Mouse (Mus musculus): ENCODE measurements at regions not wholly inside any gene's neighbourhood (a gene's known extent, or its start where the extent isn't known, plus 50 kb on each side); places are given as distances from the start of the nearest gene placed in this dataset.

GRCm38 (mm10) chr10:100152821-100153220, 137.4 kb downstream of the Kitl start:
- no peaks in the 10 kb centered on the region for H3K9me3 ChIP-seq
- no peaks in the 10 kb centered on the region for H3K36me3 ChIP-seq
- no peak overlapping the region for H3K27ac ChIP-seq (replicated peaks)
- no peak for ATAC-seq (ENCODE audit: extremely low read depth, insufficient number of reproducible peaks, low FRiP score, low TSS enrichment)
- H3K4me2 ChIP-seq: no peak overlapping the region
- H3K4me3 ChIP-seq: no peak overlapping the region
- 0 out of 2 replicates have a peak, but pooled peaks cover 3% of the 10 kb centered on the region for H3K4me1 ChIP-seq
- WGBS: 45% methylated on average over 5 of the region's 5 CpGs
- H3K27me3 ChIP-seq (replicated peaks): no peaks in the 10 kb centered on the region
- no peak overlapping the region for H3K9ac ChIP-seq

- H3K27me3 ChIP-seq (replicated peaks): no peaks in the 10 kb centered on the region
- WGBS: 78% methylated on average over 3 of the region's 3 CpGs
- H3K9ac ChIP-seq: no peak overlapping the region
- no peak overlapping the region for H3K4me3 ChIP-seq
- H3K36me3 ChIP-seq: no peaks in the 10 kb centered on the region
- no peak overlapping the region for H3K27ac ChIP-seq (replicated peaks)
- H3K9me3 ChIP-seq: no peaks in the 10 kb centered on the region
- H3K4me1 ChIP-seq: 0 out of 2 replicates have a peak, but pooled peaks cover 3% of the 10 kb centered on the region
- no peak overlapping the region for H3K4me2 ChIP-seq
- ATAC-seq (ENCODE audit: extremely low read depth, insufficient number of reproducible peaks, low FRiP score, low TSS enrichment): no peak
Observed at GRCm38 (mm10) chr10:100153311-100153710, 137.9 kb downstream of the Kitl start.

GRCm38 (mm10) chr10:100155566-100155965, 140.1 kb downstream of the Kitl start:
- Histone ChIP-seq H3K4me2 (no peak overlapping the region), H3K4me1 (peaks cover 15% of the 10 kb centered on the region), H3K27me3 (replicated peaks) (no peaks in the 10 kb centered on the region), H3K9me3 (no peaks in the 10 kb centered on the region), H3K9ac (no peak overlapping the region), H3K36me3 (no peaks in the 10 kb centered on the region), H3K4me3 (no peak overlapping the region), H3K27ac (replicated peaks) (no peak overlapping the region)
- no peak for ATAC-seq (ENCODE audit: extremely low read depth, insufficient number of reproducible peaks, low FRiP score, low TSS enrichment)
- WGBS: 73% methylated on average over 2 of the region's 2 CpGs

- H3K36me3 ChIP-seq: no peaks in the 10 kb centered on the region
- 28% methylated on average over 14 of the region's 14 CpGs for WGBS
- no peak for ATAC-seq (ENCODE audit: extremely low read depth, insufficient number of reproducible peaks, low FRiP score, low TSS enrichment)
- peak overlapping the region; percentile 59 for H3K4me2 ChIP-seq
- peak overlapping the region; percentile 53 for H3K9ac ChIP-seq
- H3K4me1 ChIP-seq: peaks cover 20% of the 10 kb centered on the region
- no peaks in the 10 kb centered on the region for H3K9me3 ChIP-seq
- H3K27ac ChIP-seq (replicated peaks): peak overlapping the region; percentile 83
- no peaks in the 10 kb centered on the region for H3K27me3 ChIP-seq (replicated peaks)
- H3K4me3 ChIP-seq: peak overlapping the region; percentile 28
Observed at GRCm38 (mm10) chr10:100159843-100160531, 144.6 kb downstream of the Kitl start.

GRCm38 (mm10) chr10:100160532-100160852, 145.1 kb downstream of the Kitl start:
- no peak overlapping the region for H3K9ac ChIP-seq
- no peaks in the 10 kb centered on the region for H3K36me3 ChIP-seq
- no peaks in the 10 kb centered on the region for H3K9me3 ChIP-seq
- H3K4me2 ChIP-seq: peak overlapping the region; percentile 59
- peaks cover 20% of the 10 kb centered on the region for H3K4me1 ChIP-seq
- H3K4me3 ChIP-seq: peak overlapping the region; percentile 28; the same call in 1 of the 2 replicates
- H3K27me3 ChIP-seq (replicated peaks): no peaks in the 10 kb centered on the region
- 43% methylated on average over 4 of the region's 4 CpGs for WGBS
- peak overlapping the region; percentile 83 for H3K27ac ChIP-seq (replicated peaks)
- no peak for ATAC-seq (ENCODE audit: extremely low read depth, insufficient number of reproducible peaks, low FRiP score, low TSS enrichment)

GRCm38 (mm10) chr10:100161117-100161516, 145.7 kb downstream of the Kitl start:
- ATAC-seq (ENCODE audit: extremely low read depth, insufficient number of reproducible peaks, low FRiP score, low TSS enrichment): no peak
- 37% methylated on average over 3 of the region's 3 CpGs for WGBS
- no peak overlapping the region for H3K4me3 ChIP-seq
- H3K4me1 ChIP-seq: peaks cover 20% of the 10 kb centered on the region
- no peaks in the 10 kb centered on the region for H3K9me3 ChIP-seq
- no peaks in the 10 kb centered on the region for H3K27me3 ChIP-seq (replicated peaks)
- no peak overlapping the region for H3K4me2 ChIP-seq
- no peaks in the 10 kb centered on the region for H3K36me3 ChIP-seq
- no peak overlapping the region for H3K9ac ChIP-seq
- peak overlapping the region; percentile 83 for H3K27ac ChIP-seq (replicated peaks)

- ATAC-seq (ENCODE audit: extremely low read depth, insufficient number of reproducible peaks, low FRiP score, low TSS enrichment): no peak
- WGBS: 72% methylated on average over 1 of the region's 1 CpGs
- Histone ChIP-seq H3K9ac (no peak overlapping the region), H3K4me3 (no peak overlapping the region), H3K27ac (replicated peaks) (no peak overlapping the region), H3K4me2 (no peak overlapping the region), H3K4me1 (peaks cover 16% of the 10 kb centered on the region), H3K36me3 (no peaks in the 10 kb centered on the region), H3K27me3 (replicated peaks) (no peaks in the 10 kb centered on the region), H3K9me3 (no peaks in the 10 kb centered on the region)
Observed at GRCm38 (mm10) chr10:100164526-100164925, 149.1 kb downstream of the Kitl start.

GRCm38 (mm10) chr10:100170836-100171235, 155.4 kb downstream of the Kitl start:
- H3K4me2 ChIP-seq: no peak overlapping the region

GRCm38 (mm10) chr10:100197673-100198072, 137.8 kb upstream of the Gm4301 start:
- H3K27me3 ChIP-seq (replicated peaks): no peaks in the 10 kb centered on the region
- no peaks in the 10 kb centered on the region for H3K9me3 ChIP-seq
- peaks cover 6% of the 10 kb centered on the region; the same call in 1 of the 2 replicates for H3K4me1 ChIP-seq
- no peak overlapping the region for H3K4me2 ChIP-seq
- no peak for ATAC-seq (ENCODE audit: extremely low read depth, insufficient number of reproducible peaks, low FRiP score, low TSS enrichment)
- no peak overlapping the region for H3K9ac ChIP-seq
- no peak overlapping the region for H3K4me3 ChIP-seq
- H3K27ac ChIP-seq (replicated peaks): no peak overlapping the region
- H3K36me3 ChIP-seq: no peaks in the 10 kb centered on the region

More at GRCm38 (mm10) chr10:100170836-100171235, 155.4 kb downstream of the Kitl start:
- H3K27ac ChIP-seq (replicated peaks): no peak overlapping the region
- no peaks in the 10 kb centered on the region for H3K4me1 ChIP-seq
- H3K9ac ChIP-seq: no peak overlapping the region
- ATAC-seq (ENCODE audit: extremely low read depth, insufficient number of reproducible peaks, low FRiP score, low TSS enrichment): no peak
- H3K9me3 ChIP-seq: no peaks in the 10 kb centered on the region
- H3K27me3 ChIP-seq (replicated peaks): no peaks in the 10 kb centered on the region
- no peak overlapping the region for H3K4me3 ChIP-seq
- no peaks in the 10 kb centered on the region for H3K36me3 ChIP-seq

GRCm38 (mm10) chr10:100199090-100199690, 136.3 kb upstream of the Gm4301 start:
- Histone ChIP-seq H3K4me2 (no peak overlapping the region), H3K9me3 (no peaks in the 10 kb centered on the region), H3K27me3 (replicated peaks) (no peaks in the 10 kb centered on the region), H3K4me3 (no peak overlapping the region), H3K4me1 (peaks cover 6% of the 10 kb centered on the region; the same call in 1 of the 2 replicates), H3K27ac (replicated peaks) (no peak overlapping the region), H3K36me3 (no peaks in the 10 kb centered on the region), H3K9ac (no peak overlapping the region)
- 50% methylated on average over 8 of the region's 8 CpGs for WGBS
- ATAC-seq (ENCODE audit: extremely low read depth, insufficient number of reproducible peaks, low FRiP score, low TSS enrichment): no peak

GRCm38 (mm10) chr10:100200431-100200830, 135.0 kb upstream of the Gm4301 start:
- H3K9me3 ChIP-seq: no peaks in the 10 kb centered on the region
- H3K4me2 ChIP-seq: peak overlapping the region; percentile 47
- ATAC-seq (ENCODE audit: extremely low read depth, insufficient number of reproducible peaks, low FRiP score, low TSS enrichment): no peak
- no peaks in the 10 kb centered on the region for H3K36me3 ChIP-seq
- H3K27ac ChIP-seq (replicated peaks): no peak overlapping the region
- H3K4me1 ChIP-seq: peaks cover 6% of the 10 kb centered on the region; the same call in 1 of the 2 replicates
- 16% methylated on average over 8 of the region's 8 CpGs for WGBS
- H3K9ac ChIP-seq: no peak overlapping the region
- no peaks in the 10 kb centered on the region for H3K27me3 ChIP-seq (replicated peaks)
- no peak overlapping the region for H3K4me3 ChIP-seq
